Mouse (Mus musculus): Measurements from ENCODE around the gene Alox8.

DNA sequence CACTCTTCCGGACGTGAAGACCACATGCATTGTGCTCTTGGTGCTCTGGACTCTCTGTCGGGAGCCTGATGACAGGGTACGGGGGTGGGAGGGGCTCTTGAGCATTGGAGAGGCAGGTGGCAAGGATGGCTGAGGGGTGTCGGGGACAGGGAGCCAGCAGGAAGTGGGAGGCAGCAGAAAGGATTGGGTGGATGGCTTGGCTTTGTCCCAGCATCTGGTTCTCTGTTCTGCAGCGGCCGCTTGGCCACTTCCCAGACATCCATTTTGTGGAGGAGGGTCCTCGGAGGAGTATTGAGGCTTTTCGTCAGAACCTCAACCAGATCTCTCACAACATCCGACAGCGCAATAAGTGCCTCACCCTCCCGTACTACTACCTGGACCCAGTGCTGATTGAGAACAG is 28.3 kb downstream of the Alox8 start:
- TF ChIP-seq CTCF (IDR thresholded peaks at IDR 0.05; ENCODE audit: extremely low read depth, insufficient read depth, low read length) = no peak
- no peak for TF ChIP-seq POLR2A (IDR thresholded peaks at IDR 0.05; ENCODE audit: extremely low read depth, insufficient read depth, low read length)

Measured in cortical plate, adult 2 months (tissue).